Mouse (Mus musculus) heart, embryonic 14.5 days (tissue): ENCODE measurements at regions not wholly inside any gene's neighbourhood (a gene's known extent, or its start where the extent isn't known, plus 50 kb on each side); places are given as distances from the start of the nearest gene placed in this dataset.
A peak's percentile ranks its signal among the peaks of the same experiment; 100 is the strongest.

ENCODE experiments used
- ATAC-seq: fragments of 200-750 bp; cut with Nextera tagmentation; 2 replicates; pipeline ENCODE4 v1.8.0; 2017; ENCODE audit warnings: low read depth, moderate TSS enrichment; ENCODE audit not compliant: insufficient number of reproducible peaks, insufficient read depth, low FRiP score
- H3K27ac ChIP-seq, 2 experiments: fragments of 200-500 bp in 1 of 2; fragments of 300-500 bp in 1 of 2; sonication (generic) in 1 of 2; replicated peaks in 1 of 2; 2 replicates each; pipeline ENCODE4 v1.5.1; 2012 to 2014; ENCODE audit warnings: low read depth in 2 of 2, low read length in 2 of 2, control low read depth in 1 of 2, mild to moderate bottlenecking in 1 of 2, mixed read lengths in 1 of 2; ENCODE audit not compliant: control insufficient read depth in 1 of 2, insufficient read depth in 1 of 2
- H3K27me3 ChIP-seq: fragments of 300-500 bp; sonication (generic); 2 replicates; pipeline ENCODE4 v1.6.1; 2014; ENCODE audit warnings: mild to moderate bottlenecking, low read length, control low read depth; ENCODE audit not compliant: control insufficient read depth, insufficient read depth
- H3K36me3 ChIP-seq: fragments of 300-500 bp; sonication (generic); 2 replicates; pipeline ENCODE4 v1.6.1; 2014; ENCODE audit warnings: mild to moderate bottlenecking, control low read depth, low read length, mixed read lengths; ENCODE audit not compliant: control insufficient read depth, insufficient read depth
- H3K4me1 ChIP-seq, 2 experiments: fragments of 200-500 bp in 1 of 2; fragments of 300-500 bp in 1 of 2; sonication (generic) in 1 of 2; 2 replicates each; pipeline ENCODE4 v1.6.1; 2012 to 2014; ENCODE audit warnings: low read length in 2 of 2, control low read depth in 1 of 2, mixed read lengths in 1 of 2; ENCODE audit not compliant: control insufficient read depth in 2 of 2, insufficient read depth in 2 of 2
- H3K4me2 ChIP-seq: fragments of 300-500 bp; sonication (generic); 2 replicates; pipeline ENCODE4 v1.6.1; 2014; ENCODE audit warnings: mild to moderate bottlenecking, low read length
- H3K4me3 ChIP-seq, 2 experiments: fragments of 200-500 bp in 1 of 2; fragments of 300-500 bp in 1 of 2; sonication (generic) in 1 of 2; 2 replicates each; pipeline ENCODE4 v1.5.1; 2012 to 2014; ENCODE audit warnings: low read length in 2 of 2, mild to moderate bottlenecking in 2 of 2, control low read depth in 1 of 2, low read depth in 1 of 2, moderate library complexity in 1 of 2; ENCODE audit not compliant: control insufficient read depth in 1 of 2, insufficient read depth in 1 of 2
- H3K9ac ChIP-seq: fragments of 300-500 bp; sonication (generic); 2 replicates; pipeline ENCODE4 v1.6.1; 2014; ENCODE audit warnings: mild to moderate bottlenecking, low read length
- H3K9me3 ChIP-seq: fragments of 300-500 bp; sonication (generic); 2 replicates; pipeline ENCODE4 v1.6.1; 2016; ENCODE audit warnings: low read length, control low read depth; ENCODE audit not compliant: control insufficient read depth
- WGBS: fragments of 180-500 bp; shearing (Covaris S2); extraction: QIAGEN DNeasy Blood & Tissue Kit; methylation state at CpG from one replicate; pipeline ENCODE4 v1.1.7; 2014; 5-methylcytosine and 5-hydroxymethylcytosine counted together

- Histone ChIP-seq H3K27ac (no peak overlapping the region), H3K36me3 (no peaks in the 10 kb centered on the region), H3K9me3 (no peaks in the 10 kb centered on the region), H3K4me2 (no peak overlapping the region), H3K4me1 (no peaks in the 10 kb centered on the region), H3K27me3 (no peaks in the 10 kb centered on the region), H3K9ac (no peak overlapping the region), H3K4me3 (no peak overlapping the region)
- WGBS, result 80% methylated on average over 10 of the region's 10 CpGs
- no peak for ATAC-seq
These were observed 91.3 kb downstream of the Aldh8a1 start for GRCm38 (mm10) chr10:21468421-21468820.

GRCm38 (mm10) chr10:21469961-21470360 lies 92.9 kb downstream of the Aldh8a1 start:
- Histone ChIP-seq H3K27me3 (no peaks in the 10 kb centered on the region), H3K36me3 (no peaks in the 10 kb centered on the region), H3K4me1 (no peaks in the 10 kb centered on the region), H3K4me2 (no peak overlapping the region), H3K4me3 (no peak overlapping the region), H3K9me3 (no peaks in the 10 kb centered on the region), H3K27ac (no peak overlapping the region), H3K9ac (no peak overlapping the region)
- 26% methylated on average over 1 of the region's 1 CpGs for WGBS
- ATAC-seq, result no peak

GRCm38 (mm10) chr10:21470589-21470988 lies 93.5 kb downstream of the Aldh8a1 start:
- no peaks in the 10 kb centered on the region for H3K4me1 ChIP-seq
- WGBS, result 75% methylated on average over 20 of the region's 20 CpGs
- no peak for ATAC-seq

GRCm38 (mm10) chr10:21474242-21474641 lies 97.2 kb downstream of the Aldh8a1 start:
- H3K27ac ChIP-seq, result no peak overlapping the region
- no peak overlapping the region for H3K4me3 ChIP-seq
- H3K9ac ChIP-seq, result no peak overlapping the region
- ATAC-seq, result no peak
- H3K9me3 ChIP-seq, result no peaks in the 10 kb centered on the region
- no peaks in the 10 kb centered on the region for H3K27me3 ChIP-seq
- no peaks in the 10 kb centered on the region for H3K36me3 ChIP-seq
- no peak overlapping the region for H3K4me2 ChIP-seq
- 70% methylated on average over 7 of the region's 7 CpGs for WGBS
- no peaks in the 10 kb centered on the region for H3K4me1 ChIP-seq

More at GRCm38 (mm10) chr10:21470589-21470988, 93.5 kb downstream of the Aldh8a1 start:
- H3K27ac ChIP-seq, result no peak overlapping the region
- H3K9ac ChIP-seq, result no peak overlapping the region
- no peak overlapping the region for H3K4me2 ChIP-seq
- no peaks in the 10 kb centered on the region for H3K27me3 ChIP-seq
- no peaks in the 10 kb centered on the region for H3K36me3 ChIP-seq
- no peak overlapping the region for H3K4me3 ChIP-seq
- no peaks in the 10 kb centered on the region for H3K9me3 ChIP-seq

GRCm38 (mm10) chr10:21478004-21478403 lies 100.9 kb downstream of the Aldh8a1 start:
- 80% methylated on average over 3 of the region's 3 CpGs for WGBS
- Histone ChIP-seq H3K27me3 (no peaks in the 10 kb centered on the region), H3K4me1 (peaks cover 0 to 2% of the 10 kb centered on the region in 2 experiments; a peak in 1 of 4 replicates), H3K36me3 (no peaks in the 10 kb centered on the region), H3K27ac (no peak overlapping the region), H3K9me3 (no peaks in the 10 kb centered on the region), H3K9ac (no peak overlapping the region), H3K4me3 (no peak overlapping the region), H3K4me2 (no peak overlapping the region)
- no peak for ATAC-seq

- Histone ChIP-seq H3K4me2 (no peak overlapping the region), H3K9me3 (no peaks in the 10 kb centered on the region), H3K27ac (no peak overlapping the region), H3K4me1 (peaks cover 0 to 2% of the 10 kb centered on the region in 2 experiments; a peak in 1 of 4 replicates), H3K9ac (no peak overlapping the region), H3K27me3 (no peaks in the 10 kb centered on the region), H3K4me3 (no peak overlapping the region), H3K36me3 (no peaks in the 10 kb centered on the region)
- no peak for ATAC-seq
- 66% methylated on average over 3 of the region's 3 CpGs for WGBS
These were observed 102.3 kb downstream of the Aldh8a1 start for GRCm38 (mm10) chr10:21479403-21479802.

GRCm38 (mm10) chr10:21481255-21481654 lies 104.2 kb downstream of the Aldh8a1 start:
- Histone ChIP-seq H3K4me2 (no peak overlapping the region), H3K4me1 (peaks cover 2 to 4% of the 10 kb centered on the region in 2 experiments; a peak in 1 of 4 replicates), H3K4me3 (no peak overlapping the region), H3K27ac (no peak overlapping the region), H3K9me3 (no peaks in the 10 kb centered on the region), H3K9ac (no peak overlapping the region), H3K27me3 (no peaks in the 10 kb centered on the region), H3K36me3 (no peaks in the 10 kb centered on the region)
- ATAC-seq, result no peak
- WGBS, result 91% methylated on average over 3 of the region's 3 CpGs

- Histone ChIP-seq H3K27ac (no peak overlapping the region), H3K9me3 (no peaks in the 10 kb centered on the region), H3K36me3 (no peaks in the 10 kb centered on the region), H3K9ac (no peak overlapping the region), H3K4me3 (no peak overlapping the region), H3K4me2 (peak overlapping the region; percentile 0; the same call in 1 of the 2 replicates), H3K27me3 (no peaks in the 10 kb centered on the region), H3K4me1 (peaks cover 2 to 6% of the 10 kb centered on the region in 2 experiments; a peak in 1 of 4 replicates)
- no peak for ATAC-seq
- 43% methylated on average over 4 of the region's 4 CpGs for WGBS
These were observed 105.0 kb downstream of the Aldh8a1 start for GRCm38 (mm10) chr10:21482055-21482454.
